Mouse (Mus musculus): ENCODE measurements around the gene Fbxo2.
"Not testable (repeated sequence)": the region's sequence is repeated elsewhere in the genome, so short reads cannot be mapped to it uniquely, and the experiment has no call there.

Fbxo2 gene

DNA sequence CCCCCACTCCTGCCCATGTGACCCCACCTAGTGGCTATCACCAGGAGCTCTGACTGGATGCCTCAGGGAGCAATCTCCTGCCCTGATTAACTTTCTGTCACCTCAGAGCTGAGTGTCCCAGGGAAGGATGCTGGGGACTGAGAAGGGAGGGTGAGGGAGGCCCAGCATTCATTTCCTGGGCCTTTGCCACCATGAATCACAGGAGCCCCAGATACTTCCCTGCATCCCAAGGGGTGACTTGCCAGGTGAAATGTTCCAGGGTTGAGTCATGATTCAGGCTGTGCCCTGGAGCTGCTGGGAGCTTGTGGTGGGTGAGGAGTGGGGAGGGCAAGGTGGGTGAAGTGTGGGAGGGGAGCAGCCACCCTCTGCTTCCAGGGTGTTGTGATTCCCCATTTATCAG is 17.3 kb downstream of the Fbxo2 start:
- no peak for DNase-seq

DNA sequence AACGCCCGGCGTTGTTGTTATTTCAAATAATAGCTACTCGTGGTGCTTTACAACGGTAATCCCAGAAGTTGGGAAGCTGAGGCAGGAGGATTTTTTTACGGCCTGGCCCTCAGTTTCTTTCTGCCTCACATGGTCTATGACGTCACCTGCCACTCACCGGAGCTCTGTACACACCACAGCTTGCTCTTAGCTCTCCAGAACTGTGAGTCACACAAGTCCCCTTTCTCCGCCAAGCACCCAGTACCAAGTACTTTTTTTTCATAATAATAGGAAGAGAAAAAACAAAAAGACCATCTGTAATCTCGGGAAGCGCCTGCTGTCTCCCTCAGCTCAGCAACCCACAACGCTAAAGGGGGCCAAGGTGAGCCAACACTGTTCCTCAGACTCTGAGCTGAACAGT is 21.1 kb downstream of the Fbxo2 start:
- no peak for DNase-seq

DNA sequence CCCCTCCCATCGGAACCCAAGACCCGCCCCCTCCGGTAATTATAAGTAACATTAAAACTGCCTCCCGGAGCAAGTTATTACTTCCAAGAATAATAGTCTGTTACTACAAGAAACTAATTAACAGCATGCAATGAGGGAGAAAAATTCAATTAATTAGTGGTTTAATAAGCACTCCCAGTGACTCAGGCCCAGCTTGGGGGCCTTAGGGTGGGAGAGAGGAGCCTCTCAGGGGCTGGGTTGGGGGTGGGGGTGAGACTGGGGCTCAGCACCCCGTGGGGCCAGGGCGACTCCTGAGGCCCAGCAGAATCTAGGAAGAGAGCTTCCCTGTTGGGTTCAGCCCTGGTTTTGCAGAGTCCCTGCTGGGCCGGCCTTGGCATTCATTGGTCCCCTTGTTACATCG is 21.9 kb downstream of the Fbxo2 start:
- DNase-seq = no peak

DNA sequence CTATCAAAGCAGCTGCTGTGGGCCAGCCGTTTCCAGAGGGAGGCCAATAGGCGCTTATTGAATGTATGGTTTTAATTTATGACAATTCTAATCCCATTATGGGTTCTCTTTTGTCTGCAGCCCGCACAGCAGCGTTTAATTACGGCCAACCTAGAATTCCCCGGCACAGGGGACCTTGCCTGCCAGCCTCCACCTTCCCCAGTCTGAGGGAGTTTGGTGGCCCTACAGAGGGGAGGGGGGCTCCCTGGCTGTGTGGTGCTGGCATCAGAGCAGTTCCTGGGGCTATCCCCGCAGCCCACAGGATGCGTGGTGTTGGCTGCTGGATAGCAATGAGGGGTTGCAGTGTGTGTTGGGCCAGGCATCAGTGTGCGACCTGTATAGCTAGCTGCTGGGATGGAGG is 24.1 kb downstream of the Fbxo2 start:
- DNase-seq = no peak

DNA sequence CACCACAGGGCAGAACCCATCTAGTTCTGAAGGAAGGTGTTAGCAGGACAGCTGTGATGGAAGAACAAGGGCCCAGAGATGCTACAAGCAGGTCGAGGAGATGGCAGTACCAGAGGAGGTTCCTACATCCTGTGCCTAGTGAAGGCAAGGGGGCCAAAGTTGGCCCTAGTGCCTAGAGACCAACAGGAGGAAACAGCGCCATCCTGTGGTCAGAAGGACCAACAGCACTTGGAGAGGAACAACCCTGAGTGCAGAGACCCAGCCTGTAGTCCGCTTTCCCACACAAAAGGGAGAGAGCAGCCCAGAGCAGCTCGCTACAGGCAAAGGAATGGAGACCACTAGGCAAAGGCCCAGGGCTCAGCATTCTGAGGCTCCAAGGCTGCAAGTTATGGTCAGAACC is 25.4 kb downstream of the Fbxo2 start:
- DNase-seq = no peak

DNA sequence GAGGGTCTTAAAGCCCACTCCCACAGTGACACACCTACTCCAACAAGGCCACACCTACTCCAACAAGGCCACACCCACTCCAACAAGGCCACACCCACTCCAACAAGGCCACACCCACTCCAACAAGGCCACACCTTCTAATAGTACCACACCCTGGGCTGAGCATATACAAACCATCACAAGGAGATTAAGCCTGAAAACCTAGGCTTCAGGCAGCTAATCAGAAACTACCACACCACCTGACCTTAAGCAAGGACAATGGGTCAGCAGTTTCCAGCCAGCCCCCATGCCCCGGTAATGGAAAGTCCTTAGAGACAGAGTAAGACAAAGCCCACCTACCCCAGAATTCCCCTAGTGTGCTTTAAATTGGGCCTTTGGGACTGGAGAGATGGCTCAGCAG is 28.3 kb downstream of the Fbxo2 start:
- not testable (repeated sequence) for DNase-seq

DNA sequence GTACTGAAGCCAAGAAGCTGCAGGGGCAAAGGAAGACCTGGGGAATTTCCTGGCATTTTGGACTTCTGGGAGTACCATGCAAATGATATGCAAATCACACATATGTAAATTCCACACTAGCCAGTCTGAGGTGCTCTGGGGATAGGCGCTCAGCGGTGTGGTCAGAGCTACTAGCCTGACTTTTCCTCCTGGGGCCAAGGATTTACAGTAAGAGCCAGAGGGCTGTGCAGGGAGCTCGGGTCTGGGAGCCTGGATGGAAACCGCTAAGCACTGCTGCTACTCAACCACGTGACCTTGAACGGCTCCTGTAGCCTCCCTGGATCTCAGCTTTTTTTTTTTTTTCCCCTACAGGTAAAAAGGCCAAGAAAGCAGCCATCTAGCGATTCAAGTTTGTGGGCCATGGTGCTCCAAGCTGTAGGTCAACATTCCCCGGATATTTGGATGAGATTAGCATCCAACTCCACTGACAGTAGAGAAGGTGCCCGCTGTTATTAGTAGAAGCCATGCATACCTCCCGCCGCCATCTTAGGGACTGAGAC is 32.4 kb downstream of the Fbxo2 start:
- DNase-seq = no peak

DNA sequence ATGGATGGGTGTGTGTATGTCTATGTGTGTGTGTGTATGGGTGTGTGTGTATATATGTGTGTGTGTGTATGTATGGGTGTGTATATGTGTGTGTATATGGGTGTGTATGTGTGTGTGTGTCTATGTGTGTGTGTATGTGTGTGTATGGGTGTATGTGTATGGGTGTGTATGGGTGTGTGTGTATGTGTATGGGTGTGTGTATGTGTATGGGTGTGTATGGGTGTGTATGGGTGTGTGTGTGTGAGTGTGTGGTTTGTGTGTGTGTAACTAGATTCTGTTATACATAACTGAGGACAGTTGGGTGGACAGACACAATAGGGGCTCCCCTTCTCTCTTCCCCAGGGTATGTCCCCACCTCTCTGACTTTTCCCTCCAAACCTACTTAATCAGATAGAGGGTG is 34.0 kb downstream of the Fbxo2 start:
- no peak for DNase-seq

DNA sequence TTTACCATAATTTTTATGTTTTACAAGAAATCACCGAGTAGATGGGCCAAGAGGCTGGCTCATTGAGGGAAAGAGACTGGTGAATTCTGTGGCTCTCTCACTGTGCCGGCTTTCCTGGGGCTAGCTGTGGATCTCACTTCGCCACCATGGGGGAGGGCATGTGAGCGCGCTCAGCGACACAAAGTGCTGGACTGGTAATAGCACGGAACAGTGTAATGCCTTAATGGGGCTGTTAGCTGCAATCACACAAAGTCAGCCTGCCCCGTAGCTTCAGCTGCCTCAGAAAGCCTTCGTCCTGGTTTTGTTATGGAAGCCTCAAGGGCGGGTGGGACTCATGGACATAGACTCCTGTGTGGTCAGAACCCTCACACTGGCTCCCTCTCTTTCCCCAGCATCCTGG is 38.3 kb downstream of the Fbxo2 start:
- no peak for DNase-seq

DNA sequence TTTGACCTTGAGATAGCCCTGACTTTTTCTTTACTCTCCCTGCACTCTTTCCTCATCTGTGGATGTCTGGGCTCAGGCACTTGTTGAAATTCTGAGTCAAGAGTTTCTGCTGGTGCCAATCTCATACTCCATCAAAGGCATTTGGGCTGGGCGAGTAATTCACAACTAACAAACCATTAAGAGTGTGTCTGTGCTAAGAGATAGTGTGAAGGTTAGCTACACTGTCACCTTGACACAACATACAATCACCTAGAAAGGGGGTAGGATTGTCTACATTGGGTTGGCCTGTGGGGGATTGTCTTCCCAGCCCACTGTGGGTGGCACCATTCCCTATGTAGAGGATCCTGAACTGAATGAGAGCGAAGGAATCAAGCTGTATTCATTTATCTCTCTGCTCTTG is 43.1 kb downstream of the Fbxo2 start:
- DNase-seq = no peak

DNA sequence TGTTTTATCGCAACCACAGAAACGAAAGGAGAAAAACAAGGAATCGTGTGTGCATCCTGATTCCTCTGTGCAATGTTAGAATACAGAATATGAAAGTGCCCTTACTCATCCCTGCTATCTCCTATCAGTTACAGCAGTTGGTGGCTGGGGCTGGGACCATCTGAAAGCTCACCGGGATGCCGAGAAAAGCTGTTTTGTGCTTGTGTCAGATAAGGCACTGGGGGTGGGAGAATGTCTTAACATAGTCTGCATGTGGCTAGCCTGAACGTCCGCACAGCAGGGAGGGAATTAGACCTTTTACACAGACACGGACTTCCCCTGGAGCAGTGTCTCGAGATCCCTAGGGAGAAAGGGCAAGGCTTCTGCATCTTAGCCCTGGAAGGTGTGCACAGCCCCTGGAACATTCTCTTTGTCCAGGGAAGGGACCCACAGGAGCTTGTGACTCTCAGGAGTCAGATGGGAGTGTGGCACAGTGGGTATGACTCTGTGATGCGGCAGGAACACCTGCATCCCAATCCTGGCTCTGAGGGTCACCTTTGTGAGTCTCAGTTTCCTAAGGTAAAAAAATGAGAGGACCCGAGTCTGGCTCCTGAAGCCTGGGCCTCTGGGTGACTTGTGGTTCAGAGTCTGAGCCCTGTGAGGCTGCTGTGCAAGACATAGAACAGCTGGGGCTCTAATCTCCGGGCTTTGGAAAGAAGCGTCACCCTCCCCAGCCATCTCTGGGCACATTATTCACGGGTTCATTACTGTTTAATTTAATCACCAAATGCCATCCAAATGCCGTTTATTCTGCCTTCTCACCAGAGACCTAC is 43.8 kb downstream of the Fbxo2 start:
- no peak for DNase-seq

DNA sequence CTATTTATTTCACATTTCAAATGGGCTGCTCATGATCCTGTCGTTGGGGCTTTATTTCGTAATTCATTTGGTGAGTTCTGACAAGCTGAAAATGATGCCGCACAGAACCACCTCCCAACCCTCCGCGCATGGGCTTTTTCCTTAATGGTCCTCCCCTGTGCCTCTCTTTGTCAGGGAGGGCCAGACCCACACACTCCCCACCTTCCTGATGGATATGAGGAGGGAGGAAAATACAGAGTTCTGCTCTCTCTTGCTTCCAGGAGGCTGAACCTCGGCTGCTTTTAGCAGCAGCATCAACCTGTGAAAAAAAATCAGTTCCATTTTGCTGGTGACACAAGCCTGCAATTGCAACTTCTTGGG is 44.4 kb downstream of the Fbxo2 start:
- no peak for DNase-seq

DNA sequence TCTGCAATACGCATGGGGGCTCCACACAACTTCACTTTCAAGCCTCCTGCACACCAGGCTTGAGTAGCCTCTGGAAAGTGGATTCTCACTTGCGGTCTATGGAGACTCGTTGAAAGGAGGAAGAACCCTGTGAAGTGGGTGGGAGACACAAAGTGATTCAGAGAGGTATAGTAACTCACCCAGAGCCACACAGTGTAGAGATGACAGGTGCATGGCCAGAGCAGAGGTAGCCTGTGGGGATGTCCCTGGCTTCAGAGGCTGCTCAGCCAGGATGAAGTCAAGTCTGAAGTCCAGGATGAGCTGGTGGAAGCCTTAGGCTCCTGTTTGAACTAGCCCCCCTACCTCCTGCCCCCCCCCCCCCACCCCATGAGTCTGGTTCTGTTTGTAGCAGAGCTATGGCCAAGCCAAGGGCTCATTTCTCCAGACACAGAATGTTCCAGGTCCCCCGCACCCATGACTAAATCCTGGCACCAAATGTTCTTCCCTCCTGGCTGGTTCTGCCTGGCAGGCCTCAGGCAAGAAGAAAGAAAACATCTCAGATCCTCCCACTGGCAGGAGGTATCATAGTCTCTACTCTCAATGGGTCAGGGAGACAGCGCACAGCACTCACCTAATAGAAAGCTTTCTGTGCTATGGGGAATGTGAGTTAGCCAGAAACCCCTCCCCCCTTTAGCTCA is 54.2 kb downstream of the Fbxo2 start:
- no peak for DNase-seq

DNA sequence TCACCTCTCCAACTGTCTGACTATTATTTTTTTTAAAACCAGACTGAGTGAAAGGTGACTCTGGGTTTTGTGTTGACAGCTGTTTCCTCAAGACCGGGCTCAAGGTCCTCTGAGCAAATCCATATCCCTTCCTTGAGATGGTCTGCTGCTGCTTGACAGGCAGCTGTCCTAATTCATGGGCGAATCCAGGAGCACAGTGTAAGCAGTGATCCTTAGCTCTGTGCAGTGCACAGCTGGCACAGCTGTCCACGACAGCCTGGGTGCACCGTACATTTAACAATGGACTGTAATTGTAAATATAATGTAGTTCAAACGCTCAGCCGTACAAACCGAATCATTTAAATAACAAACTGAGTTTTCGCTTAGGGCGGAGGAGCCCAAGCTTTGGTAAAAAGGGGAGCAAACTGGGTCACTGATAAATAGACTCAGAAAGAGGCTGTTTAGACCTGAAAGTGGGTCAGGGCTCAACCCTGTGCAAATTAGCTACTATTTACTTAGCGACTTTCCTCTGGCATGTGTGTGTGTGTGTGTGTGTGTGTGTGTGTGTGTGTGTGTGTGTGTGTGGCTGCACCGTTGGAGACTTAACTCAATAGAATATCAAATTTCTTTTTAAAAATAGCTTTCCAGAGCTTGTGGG is 55.0 kb downstream of the Fbxo2 start:
- no peak for DNase-seq
